Mouse (Mus musculus): Measurements from ENCODE around the gene Apoe. TPM values are rescaled to one million over a fixed set of nuclear protein-coding genes. Genes with fewer than 3 reads are reported as not detected.

Gene Apoe
- polyA plus RNA-seq, 1 experiment from 2014 or later: 470 TPM

DNA sequence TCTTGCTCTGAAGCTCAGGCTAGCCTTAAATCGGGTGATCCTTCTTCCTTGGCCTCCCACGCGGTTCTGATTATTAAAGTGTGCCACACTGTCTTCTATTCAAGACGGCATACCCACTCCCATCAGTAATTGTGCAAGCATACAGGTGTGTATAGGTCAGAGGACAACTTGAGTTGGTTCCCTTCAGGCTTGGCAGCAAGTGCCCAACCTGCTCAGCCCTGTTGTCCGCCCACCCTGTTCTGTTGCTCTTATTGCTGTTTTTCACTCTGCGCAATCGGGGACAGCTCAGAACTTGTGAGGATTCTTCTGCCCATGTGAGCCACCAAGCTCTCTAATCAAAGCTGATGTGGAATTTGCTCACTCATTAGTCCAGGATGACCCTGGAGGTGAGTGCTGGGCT lies 6.3 kb upstream of the Apoe start:
- WGBS: 93% methylated on average over 7 of the region's 7 CpGs
- H3K36me3 ChIP-seq (ENCODE audit: control insufficient read depth, insufficient read depth, low read length): peaks cover 23% of the 10 kb centered on the region
- no peaks in the 10 kb centered on the region for H3K27me3 ChIP-seq (ENCODE audit: control insufficient read depth, insufficient read depth, low read depth, low read length)
- no peak overlapping the region for H3K4me3 ChIP-seq (ENCODE audit: low read length)
- H3K9ac ChIP-seq (ENCODE audit: low read length): no peak overlapping the region
- no peak overlapping the region for H3K27ac ChIP-seq (ENCODE audit: low read length)
- no peak overlapping the region for H3K4me2 ChIP-seq (ENCODE audit: low read depth, low read length)
- peaks cover 4% of the 10 kb centered on the region for H3K4me1 ChIP-seq (replicated peaks; ENCODE audit: control insufficient read depth, insufficient read depth, low read length)
- no peaks in the 10 kb centered on the region for H3K9me3 ChIP-seq (ENCODE audit: control insufficient read depth, low read length)
- ATAC-seq (ENCODE audit: low read depth): no peak

DNA sequence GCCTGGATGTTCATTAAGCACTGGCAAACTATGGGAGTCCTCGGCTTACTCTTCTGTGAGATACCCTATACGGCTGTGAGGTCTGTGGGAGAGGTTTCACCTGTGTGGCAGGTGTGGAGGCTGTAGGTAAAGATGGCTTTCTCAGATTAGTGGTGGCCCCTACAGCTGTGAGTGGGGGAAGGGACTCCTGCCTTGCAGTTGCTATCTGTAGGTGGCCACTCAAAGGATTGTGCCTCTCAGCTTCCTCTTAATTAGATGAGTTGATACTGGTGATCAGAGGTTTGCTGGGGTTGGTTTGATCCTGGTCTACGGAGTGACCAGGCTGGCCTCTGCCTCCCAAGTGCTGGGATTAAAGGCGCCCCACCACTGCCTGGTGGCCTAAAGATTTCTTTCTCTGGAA lies 5.5 kb upstream of the Apoe start:
- Histone ChIP-seq H3K27me3 (ENCODE audit: control insufficient read depth, insufficient read depth, low read depth, low read length) (no peaks in the 10 kb centered on the region), H3K4me2 (ENCODE audit: low read depth, low read length) (no peak overlapping the region), H3K4me1 (replicated peaks; ENCODE audit: control insufficient read depth, insufficient read depth, low read length) (peaks cover 4% of the 10 kb centered on the region), H3K4me3 (ENCODE audit: low read length) (no peak overlapping the region), H3K9ac (ENCODE audit: low read length) (no peak overlapping the region), H3K27ac (ENCODE audit: low read length) (no peak overlapping the region), H3K9me3 (ENCODE audit: control insufficient read depth, low read length) (no peaks in the 10 kb centered on the region), H3K36me3 (ENCODE audit: control insufficient read depth, insufficient read depth, low read length) (peaks cover 19% of the 10 kb centered on the region)
- WGBS: 82% methylated on average over 4 of the region's 4 CpGs
- no peak for ATAC-seq (ENCODE audit: low read depth)

DNA sequence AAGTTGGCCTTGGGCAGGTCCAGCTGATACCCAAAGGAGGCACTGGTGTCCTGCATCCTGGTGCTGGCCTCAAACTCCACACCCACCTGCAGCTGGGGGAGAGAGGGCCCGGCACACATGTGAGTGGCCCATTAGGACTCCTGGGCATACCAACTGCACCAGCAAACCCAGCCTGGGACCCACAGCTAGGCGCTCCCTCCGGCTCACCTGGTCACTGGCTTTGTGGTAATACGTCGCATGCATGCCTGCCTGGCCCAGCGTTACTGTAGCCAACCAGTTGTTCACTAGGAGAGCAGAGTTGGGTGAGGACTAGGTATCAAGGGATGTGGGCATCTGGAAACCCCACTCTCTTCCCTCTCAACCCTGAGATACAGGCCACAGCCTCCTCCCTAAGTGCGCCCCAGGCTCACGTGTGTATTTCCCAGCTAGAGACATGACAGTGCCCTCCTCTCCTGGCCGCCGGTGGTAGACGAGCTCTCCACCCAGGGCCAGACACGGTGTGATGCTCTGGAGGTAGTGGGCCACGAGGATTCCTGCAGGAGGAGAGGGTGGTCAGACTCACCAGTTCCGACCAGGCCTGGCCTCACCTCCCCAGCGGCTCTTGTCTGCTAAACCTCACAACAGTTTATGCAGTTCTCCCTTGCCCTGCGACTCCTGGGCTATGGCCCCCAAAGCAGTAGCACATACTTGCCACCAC lies 4.0 kb upstream of the Apoe start:
- no peak overlapping the region for H3K4me2 ChIP-seq (ENCODE audit: low read depth, low read length)
- H3K9me3 ChIP-seq (ENCODE audit: control insufficient read depth, low read length): no peaks in the 10 kb centered on the region
- H3K36me3 ChIP-seq (ENCODE audit: control insufficient read depth, insufficient read depth, low read length): peaks cover 11% of the 10 kb centered on the region
- no peak overlapping the region for H3K27ac ChIP-seq (ENCODE audit: low read length)
- 87% methylated on average over 16 of the region's 16 CpGs for WGBS
- H3K4me1 ChIP-seq (replicated peaks; ENCODE audit: control insufficient read depth, insufficient read depth, low read length): peaks cover 13% of the 10 kb centered on the region
- H3K4me3 ChIP-seq (ENCODE audit: low read length): no peak overlapping the region
- no peak for ATAC-seq (ENCODE audit: low read depth)
- no peak overlapping the region for H3K9ac ChIP-seq (ENCODE audit: low read length)
- no peaks in the 10 kb centered on the region for H3K27me3 ChIP-seq (ENCODE audit: control insufficient read depth, insufficient read depth, low read depth, low read length)

DNA sequence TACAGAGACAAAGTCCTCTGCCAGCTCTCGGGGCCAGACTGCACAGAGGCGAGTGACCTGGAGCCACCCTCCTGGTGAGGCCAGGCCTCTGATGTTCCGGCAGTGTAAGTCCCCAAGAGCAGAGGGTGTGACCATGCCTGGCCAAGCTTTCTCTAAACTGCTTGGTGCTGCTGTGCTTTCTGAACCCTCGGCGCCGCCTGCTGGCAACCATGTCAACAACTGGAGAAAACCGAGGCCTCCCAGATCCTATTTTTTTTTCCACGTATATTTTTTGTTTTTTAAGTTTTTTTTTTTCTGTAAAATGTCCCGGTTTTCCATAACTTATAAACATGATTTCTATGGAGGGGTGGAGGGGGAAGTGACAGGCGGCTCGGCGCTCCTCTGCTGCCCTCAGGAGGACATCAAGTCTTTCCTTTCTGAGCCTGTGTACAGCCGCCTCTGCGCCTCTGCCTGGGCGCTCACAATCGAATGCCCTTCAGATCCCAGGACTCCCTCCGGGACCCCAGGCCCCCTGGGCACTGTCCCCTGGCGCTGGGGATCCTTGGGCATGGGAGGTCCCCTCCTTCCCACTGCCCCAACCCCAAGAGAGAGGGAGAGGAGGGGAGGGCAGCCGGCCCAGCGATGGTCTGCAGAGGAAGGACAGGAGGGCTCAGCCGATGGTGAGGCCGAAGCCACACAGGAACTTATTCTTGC lies 2.2 kb upstream of the Apoe start:
- H3K9ac ChIP-seq (ENCODE audit: low read length): peak overlapping the region; percentile 49; the same call in 1 of the 2 replicates

DNA sequence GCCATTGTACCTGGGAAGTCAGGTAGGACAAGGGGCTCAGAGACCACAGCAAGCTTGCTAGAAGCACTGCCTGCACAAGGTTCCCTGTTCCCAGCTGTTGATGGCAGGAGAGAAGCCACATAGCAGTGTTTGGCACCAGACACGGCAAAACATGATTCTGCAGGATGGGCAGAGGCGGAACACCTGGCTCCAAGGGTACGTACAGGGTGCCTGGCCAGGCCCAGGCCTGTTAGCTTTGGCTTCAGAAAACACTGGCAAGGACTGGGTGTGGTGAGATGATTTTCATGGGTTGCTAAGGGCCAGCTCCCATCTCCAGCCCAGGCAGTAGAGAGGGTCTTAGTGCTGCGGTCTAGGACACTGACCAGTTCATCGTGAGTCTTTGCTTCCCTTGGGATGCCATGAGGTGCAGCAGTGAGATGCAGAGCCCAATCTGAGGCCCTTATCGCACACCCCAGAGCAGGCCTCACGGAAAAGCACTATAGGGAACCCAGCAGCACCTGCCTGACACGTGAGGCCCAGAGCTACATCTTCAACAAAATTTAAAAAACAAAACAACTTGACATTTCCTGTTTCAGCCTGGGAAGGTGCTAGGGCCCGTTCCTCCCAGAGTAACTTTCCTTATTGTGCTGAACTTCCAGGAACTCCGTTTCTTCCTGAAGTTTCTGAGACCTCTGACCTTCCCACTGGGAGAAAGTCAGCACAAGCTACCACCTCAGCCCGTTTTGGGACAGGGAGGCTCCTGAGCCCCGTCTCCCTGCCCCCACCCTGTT lies 1.5 kb upstream of the Apoe start:
- 53% methylated on average over 12 of the region's 12 CpGs for WGBS
- Histone ChIP-seq H3K9me3 (ENCODE audit: control insufficient read depth, low read length) (peaks cover 4% of the 10 kb centered on the region; the same call in 1 of the 2 replicates), H3K4me1 (replicated peaks; ENCODE audit: control insufficient read depth, insufficient read depth, low read length) (peaks cover 13% of the 10 kb centered on the region), H3K9ac (ENCODE audit: low read length) (peak overlapping the region; percentile 49; the same call in 1 of the 2 replicates), H3K27ac (ENCODE audit: low read length) (peak overlapping the region; percentile 37; the same call in 1 of the 2 replicates), H3K4me2 (ENCODE audit: low read depth, low read length) (no peak overlapping the region), H3K4me3 (ENCODE audit: low read length) (no peak overlapping the region), H3K27me3 (ENCODE audit: control insufficient read depth, insufficient read depth, low read depth, low read length) (no peaks in the 10 kb centered on the region), H3K36me3 (ENCODE audit: control insufficient read depth, insufficient read depth, low read length) (peaks cover 13% of the 10 kb centered on the region)
- ATAC-seq (ENCODE audit: low read depth): no peak

More for the DNA sequence above, 2.2 kb upstream of the Apoe start:
- Histone ChIP-seq H3K4me2 (ENCODE audit: low read depth, low read length) (no peak overlapping the region), H3K36me3 (ENCODE audit: control insufficient read depth, insufficient read depth, low read length) (peaks cover 15% of the 10 kb centered on the region), H3K27me3 (ENCODE audit: control insufficient read depth, insufficient read depth, low read depth, low read length) (no peaks in the 10 kb centered on the region), H3K4me3 (ENCODE audit: low read length) (no peak overlapping the region), H3K4me1 (replicated peaks; ENCODE audit: control insufficient read depth, insufficient read depth, low read length) (peaks cover 13% of the 10 kb centered on the region), H3K9me3 (ENCODE audit: control insufficient read depth, low read length) (peaks cover 4% of the 10 kb centered on the region; the same call in 1 of the 2 replicates), H3K27ac (ENCODE audit: low read length) (peak overlapping the region; percentile 37; the same call in 1 of the 2 replicates)
- 29% methylated on average over 22 of the region's 22 CpGs for WGBS
- ATAC-seq (ENCODE audit: low read depth): peak; percentile 70

DNA sequence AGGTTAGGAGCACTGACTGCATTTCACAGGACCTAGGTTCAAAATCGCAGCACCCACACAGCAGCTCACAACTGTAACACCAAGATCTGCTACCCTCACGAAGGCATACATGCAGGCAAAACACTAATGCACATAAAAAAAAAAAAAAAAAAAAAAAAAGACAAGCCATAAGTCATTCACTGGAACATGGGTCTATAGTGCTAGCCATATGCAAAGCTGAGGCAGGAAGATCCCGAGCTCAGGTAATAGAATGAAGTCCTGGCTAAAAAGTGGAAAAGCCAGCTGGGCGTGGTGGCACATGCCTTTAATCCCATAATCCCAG lies 800 bp upstream of the Apoe start:
- no peak overlapping the region for H3K27ac ChIP-seq (ENCODE audit: low read length)
- no peak overlapping the region for H3K4me2 ChIP-seq (ENCODE audit: low read depth, low read length)
- peaks cover 20% of the 10 kb centered on the region for H3K4me1 ChIP-seq (replicated peaks; ENCODE audit: control insufficient read depth, insufficient read depth, low read length)
- peaks cover 4% of the 10 kb centered on the region; the same call in 1 of the 2 replicates for H3K9me3 ChIP-seq (ENCODE audit: control insufficient read depth, low read length)
- H3K4me3 ChIP-seq (ENCODE audit: low read length): no peak overlapping the region
- H3K36me3 ChIP-seq (ENCODE audit: control insufficient read depth, insufficient read depth, low read length): peaks cover 12% of the 10 kb centered on the region
- no peak for ATAC-seq (ENCODE audit: low read depth)
- WGBS: 79% methylated on average over 4 of the region's 4 CpGs
- H3K9ac ChIP-seq (ENCODE audit: low read length): no peak overlapping the region
- H3K27me3 ChIP-seq (ENCODE audit: control insufficient read depth, insufficient read depth, low read depth, low read length): no peaks in the 10 kb centered on the region

DNA sequence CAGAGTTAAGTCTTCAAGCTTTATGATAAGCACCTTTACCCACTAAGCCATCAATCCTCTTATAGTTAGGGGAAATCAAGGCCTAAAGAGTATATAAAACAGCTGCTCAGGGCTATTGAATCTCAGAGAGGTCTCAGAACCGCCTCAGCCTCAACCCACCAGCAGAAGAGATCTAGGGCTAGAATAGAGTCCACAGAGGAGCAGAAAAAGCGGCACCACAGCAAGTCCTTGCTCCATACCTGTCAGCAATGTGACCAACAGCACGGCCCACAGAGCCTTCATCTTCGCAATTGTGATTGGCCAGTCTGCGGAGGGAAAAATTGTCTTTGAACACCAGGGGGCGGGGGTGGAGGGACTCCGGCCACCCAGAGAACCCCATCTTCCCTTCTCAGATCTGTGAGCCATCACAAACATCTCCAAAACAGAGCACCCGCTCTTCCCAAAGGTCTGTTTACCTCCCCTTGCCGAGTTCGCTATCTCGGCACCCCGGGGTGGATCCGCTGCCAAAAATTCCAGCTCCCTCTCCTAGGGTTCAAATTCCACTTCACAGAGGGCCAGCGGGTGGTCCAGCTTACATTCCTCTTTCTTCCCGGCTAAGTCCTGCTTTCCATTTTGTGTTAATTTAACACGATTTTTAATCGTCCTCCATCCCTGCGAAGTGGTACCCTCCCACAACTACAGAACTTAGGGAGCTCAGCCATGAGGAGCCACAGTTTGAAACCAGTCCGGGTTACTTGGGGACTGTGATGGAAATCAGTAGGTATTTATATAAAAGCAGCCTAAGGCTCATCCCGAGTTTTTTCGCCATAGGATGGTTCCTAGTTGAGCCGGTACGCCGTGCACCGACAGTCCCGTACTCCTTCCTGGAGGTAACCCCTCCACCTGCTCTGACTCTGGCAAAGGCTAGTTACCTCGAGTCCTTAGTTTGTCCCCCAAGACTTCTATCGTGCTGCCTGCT lies 760 bp downstream of the Apoe start:
- 0 out of 2 replicates have a peak, but pooled peaks have one; percentile 1 for ATAC-seq (ENCODE audit: low read depth)
- peaks cover 4% of the 10 kb centered on the region; the same call in 1 of the 2 replicates for H3K9me3 ChIP-seq (ENCODE audit: control insufficient read depth, low read length)
- H3K9ac ChIP-seq (ENCODE audit: low read length): peak overlapping the region; percentile 67
- peak overlapping the region; percentile 51 for H3K27ac ChIP-seq (ENCODE audit: low read length)
- peak overlapping the region; percentile 46 for H3K4me3 ChIP-seq (ENCODE audit: low read length)
- WGBS: 3% methylated on average over 28 of the region's 28 CpGs
- peak overlapping the region; percentile 62 for H3K4me2 ChIP-seq (ENCODE audit: low read depth, low read length)
- H3K27me3 ChIP-seq (ENCODE audit: control insufficient read depth, insufficient read depth, low read depth, low read length): no peaks in the 10 kb centered on the region
- peaks cover 10% of the 10 kb centered on the region for H3K36me3 ChIP-seq (ENCODE audit: control insufficient read depth, insufficient read depth, low read length)
- peaks cover 27% of the 10 kb centered on the region for H3K4me1 ChIP-seq (replicated peaks; ENCODE audit: control insufficient read depth, insufficient read depth, low read length)

DNA sequence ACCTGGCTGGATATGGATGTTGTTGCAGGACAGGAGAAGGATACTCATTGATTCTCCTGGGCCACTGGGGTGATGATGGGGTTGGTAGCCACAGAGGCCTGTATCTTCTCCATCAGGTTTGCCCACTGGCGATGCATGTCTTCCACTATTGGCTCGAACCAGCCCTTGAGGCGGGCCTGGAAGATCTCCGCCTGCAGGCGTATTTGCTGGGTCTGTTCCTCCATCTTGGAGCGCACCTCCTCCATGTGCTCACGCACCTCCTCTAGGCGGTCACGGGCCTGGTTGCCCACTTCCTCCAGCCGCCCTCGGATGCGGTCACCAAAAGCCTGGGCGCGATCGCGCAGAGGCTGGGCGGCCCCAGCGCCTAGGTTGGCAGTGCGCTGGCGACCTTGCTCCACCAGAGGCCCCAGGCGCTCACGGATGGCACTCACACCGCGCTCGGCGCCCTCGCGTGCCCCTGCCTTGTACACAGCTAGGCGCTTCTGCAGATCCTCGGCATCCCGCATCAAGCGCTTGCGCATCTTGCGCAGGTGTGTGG lies 2.6 kb downstream of the Apoe start:
- Histone ChIP-seq H3K36me3 (ENCODE audit: control insufficient read depth, insufficient read depth, low read length) (peaks cover 8% of the 10 kb centered on the region), H3K4me2 (ENCODE audit: low read depth, low read length) (no peak overlapping the region), H3K4me3 (ENCODE audit: low read length) (no peak overlapping the region), H3K27ac (ENCODE audit: low read length) (no peak overlapping the region), H3K4me1 (replicated peaks; ENCODE audit: control insufficient read depth, insufficient read depth, low read length) (peaks cover 44% of the 10 kb centered on the region), H3K9me3 (ENCODE audit: control insufficient read depth, low read length) (peaks cover 4% of the 10 kb centered on the region; the same call in 1 of the 2 replicates), H3K9ac (ENCODE audit: low read length) (no peak overlapping the region), H3K27me3 (ENCODE audit: control insufficient read depth, insufficient read depth, low read depth, low read length) (no peaks in the 10 kb centered on the region)
- 93% methylated on average over 34 of the region's 34 CpGs for WGBS
- no peak for ATAC-seq (ENCODE audit: low read depth)
